Mouse (Mus musculus) liver, postnatal 0 days (tissue): Measurements from ENCODE around the gene Prkch. TPM values are rescaled to one million over a fixed set of nuclear protein-coding genes. Genes with fewer than 3 reads are reported as not detected.
A peak's percentile ranks its signal among the peaks of the same experiment; 100 is the strongest.

Experiments
- ATAC-seq: fragments of 200-750 bp; cut with Nextera tagmentation; 2 replicates; pipeline ENCODE4 v1.8.0; 2017; ENCODE audit warnings: mild to moderate bottlenecking, moderate library complexity
- DNase-seq: peaks from one replicate; pipeline ENCODE4 v3.0.0-alpha.2; 2016
- H3K27ac ChIP-seq: fragments of 300-500 bp; sonication (generic); 2 replicates; pipeline ENCODE4 v1.5.1; 2014; ENCODE audit warnings: antibody characterized with exemption, moderate library complexity, mild to moderate bottlenecking, low read depth
- H3K27me3 ChIP-seq: fragments of 300-500 bp; sonication (generic); 2 replicates; pipeline ENCODE4 v1.6.1; 2014; ENCODE audit warnings: low read length, control low read depth, mixed read lengths; ENCODE audit not compliant: insufficient read depth
- H3K36me3 ChIP-seq: fragments of 300-500 bp; sonication (generic); replicated peaks from 2 replicates; pipeline ENCODE4 v1.6.1; 2014; ENCODE audit warnings: mild to moderate bottlenecking, control low read depth, low read length, moderate library complexity, mixed read lengths; ENCODE audit not compliant: insufficient read depth
- H3K4me1 ChIP-seq: fragments of 300-500 bp; sonication (generic); 2 replicates; pipeline ENCODE4 v1.6.1; 2014; ENCODE audit warnings: antibody characterized with exemption, mild to moderate bottlenecking, control low read depth; ENCODE audit not compliant: insufficient read depth
- H3K4me2 ChIP-seq: fragments of 300-500 bp; sonication (generic); 2 replicates; pipeline ENCODE4 v1.6.1; 2014; ENCODE audit warnings: low read depth, mild to moderate bottlenecking, low read length, moderate library complexity, mixed read lengths
- H3K4me3 ChIP-seq: fragments of 300-500 bp; sonication (generic); 2 replicates; pipeline ENCODE4 v1.5.1; 2014; ENCODE audit warnings: low read depth, low read length
- H3K9ac ChIP-seq: fragments of 300-500 bp; sonication (generic); replicated peaks from 2 replicates; pipeline ENCODE4 v1.6.1; 2014; ENCODE audit warnings: mild to moderate bottlenecking, moderate library complexity
- H3K9me3 ChIP-seq: fragments of 300-500 bp; sonication (generic); 2 replicates; pipeline ENCODE4 v1.6.1; 2016; ENCODE audit warnings: mild to moderate bottlenecking, control low read depth, low read length, mixed read lengths
- CTCF ChIP-seq: sonication (generic); IDR thresholded peaks from 2 replicates; pipeline ENCODE4 v1.5.1; 2016; ENCODE audit warnings: antibody characterized with exemption, low read depth
- EP300 ChIP-seq: IDR thresholded peaks from 2 replicates; pipeline ENCODE4 v1.6.1; 2016; ENCODE audit warnings: antibody characterized with exemption, low read depth, mild to moderate bottlenecking
- WGBS: fragments of 180-500 bp; shearing (Covaris S2); extraction: QIAGEN DNeasy Blood & Tissue Kit; methylation state at CpG from one replicate; pipeline ENCODE4 v1.1.7; 2014; ENCODE audit not compliant: insufficient replicate concordance; 5-methylcytosine and 5-hydroxymethylcytosine counted together
- polyA plus RNA-seq: library from polyadenylated mRNA; unstranded; fragments of >200 nt; fragmentation: Nextera tagmentation; extraction: Ambion mirVana; gene quantifications from 2 replicates; pipeline ENCODE4 v1.2.1, GENCODE M21; 2015

Gene Prkch
- polyA plus RNA-seq, 1 experiment from 2014 or later = 2.3 TPM

DNA sequence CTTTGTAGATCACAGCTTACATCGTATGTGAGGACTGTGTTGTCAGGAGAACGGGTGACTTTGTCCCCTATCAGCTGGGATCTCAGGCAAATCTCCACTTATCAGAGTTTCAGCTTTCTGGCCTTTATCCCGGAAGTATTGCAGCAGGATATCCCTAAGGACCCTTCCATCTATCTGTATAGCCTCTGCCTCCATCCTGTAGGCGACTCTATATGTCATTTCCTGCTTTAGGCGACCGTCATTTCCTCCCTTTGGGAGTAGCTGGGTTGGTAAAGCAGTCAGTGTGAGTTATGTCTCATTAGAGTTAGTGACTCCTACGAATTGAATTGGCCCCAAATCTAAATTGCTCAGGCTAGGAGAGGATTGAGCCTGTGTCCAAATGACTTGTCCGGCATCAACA lies 10.6 kb downstream of the Prkch start:
- no peaks in the 10 kb centered on the region for H3K36me3 ChIP-seq
- no peak overlapping the region for H3K27ac ChIP-seq
- no peak for DNase-seq
- 48% methylated on average over 8 of the region's 8 CpGs for WGBS
- no peak overlapping the region for H3K9ac ChIP-seq
- TF ChIP-seq EP300 = no peak
- H3K4me1 ChIP-seq = 0 out of 2 replicates have a peak, but pooled peaks cover 3% of the 10 kb centered on the region
- no peaks in the 10 kb centered on the region for H3K9me3 ChIP-seq
- H3K4me3 ChIP-seq = no peak overlapping the region
- H3K4me2 ChIP-seq = no peak overlapping the region
- no peaks in the 10 kb centered on the region for H3K27me3 ChIP-seq
- no peak for ATAC-seq

DNA sequence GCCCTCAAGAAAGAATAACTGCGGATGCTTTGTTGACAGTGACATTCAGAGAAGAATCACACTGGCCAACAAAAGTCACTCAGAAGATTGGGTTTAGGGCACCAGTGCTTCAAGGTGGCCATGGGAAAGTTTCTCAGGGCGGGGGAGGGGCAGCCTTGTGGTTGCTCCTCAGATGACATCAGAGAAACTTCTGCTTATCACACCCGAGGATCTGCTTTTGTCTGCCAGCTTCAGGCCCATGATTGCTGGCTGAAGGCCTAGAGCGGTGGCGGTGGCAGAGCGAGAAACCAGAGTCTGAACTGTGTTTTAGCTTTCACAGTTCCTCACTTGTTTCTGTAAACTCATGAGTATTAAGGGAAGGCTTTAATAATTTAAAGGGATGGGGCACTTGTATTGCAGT lies 13.6 kb downstream of the Prkch start:
- TF ChIP-seq CTCF = no peak
- no peak for TF ChIP-seq EP300
- ATAC-seq = no peak
- Histone ChIP-seq H3K27ac (no peak overlapping the region), H3K9ac (no peak overlapping the region), H3K9me3 (no peaks in the 10 kb centered on the region), H3K36me3 (no peaks in the 10 kb centered on the region), H3K4me2 (no peak overlapping the region), H3K27me3 (no peaks in the 10 kb centered on the region), H3K4me1 (0 out of 2 replicates have a peak, but pooled peaks cover 3% of the 10 kb centered on the region), H3K4me3 (no peak overlapping the region)
- 31% methylated on average over 6 of the region's 6 CpGs for WGBS
- peak; percentile 44 for DNase-seq

- DNase-seq = no peak
- Histone ChIP-seq H3K27me3 (no peaks in the 10 kb centered on the region), H3K4me1 (no peaks in the 10 kb centered on the region), H3K36me3 (no peaks in the 10 kb centered on the region), H3K4me2 (no peak overlapping the region), H3K27ac (no peak overlapping the region), H3K9me3 (no peaks in the 10 kb centered on the region), H3K9ac (no peak overlapping the region), H3K4me3 (no peak overlapping the region)
- TF ChIP-seq EP300 = no peak
- no peak for TF ChIP-seq CTCF
- 65% methylated on average over 4 of the region's 4 CpGs for WGBS
- ATAC-seq = no peak
These were observed 15.9 kb downstream of the Prkch start for GRCm38 (mm10) chr12:73600457-73600856.

GRCm38 (mm10) chr12:73602974-73603373 lies 18.4 kb downstream of the Prkch start:
- H3K4me3 ChIP-seq = no peak overlapping the region
- ATAC-seq (no peak), DNase-seq (no peak)
- H3K27ac ChIP-seq = no peak overlapping the region
- no peaks in the 10 kb centered on the region for H3K9me3 ChIP-seq
- no peak for TF ChIP-seq CTCF
- no peak for TF ChIP-seq EP300
- no peaks in the 10 kb centered on the region for H3K27me3 ChIP-seq
- 74% methylated on average over 7 of the region's 7 CpGs for WGBS
- H3K36me3 ChIP-seq = no peaks in the 10 kb centered on the region
- no peak overlapping the region for H3K9ac ChIP-seq
- H3K4me2 ChIP-seq = no peak overlapping the region
- H3K4me1 ChIP-seq = no peaks in the 10 kb centered on the region

GRCm38 (mm10) chr12:73603653-73604052 lies 19.1 kb downstream of the Prkch start:
- TF ChIP-seq CTCF = no peak
- no peak for TF ChIP-seq EP300

GRCm38 (mm10) chr12:73604762-73605161 lies 20.2 kb downstream of the Prkch start:
- no peak for TF ChIP-seq CTCF
- TF ChIP-seq EP300 = no peak
- H3K9me3 ChIP-seq = no peaks in the 10 kb centered on the region
- no peak overlapping the region for H3K9ac ChIP-seq
- DNase-seq (no peak), ATAC-seq (no peak)
- H3K4me3 ChIP-seq = no peak overlapping the region
- WGBS = 57% methylated on average over 12 of the region's 12 CpGs
- H3K36me3 ChIP-seq = no peaks in the 10 kb centered on the region
- no peaks in the 10 kb centered on the region for H3K4me1 ChIP-seq
- H3K27ac ChIP-seq = no peak overlapping the region
- H3K4me2 ChIP-seq = no peak overlapping the region
- no peaks in the 10 kb centered on the region for H3K27me3 ChIP-seq

More at GRCm38 (mm10) chr12:73603653-73604052, 19.1 kb downstream of the Prkch start:
- 61% methylated on average over 6 of the region's 6 CpGs for WGBS
- DNase-seq (no peak), ATAC-seq (no peak)
- no peaks in the 10 kb centered on the region for H3K27me3 ChIP-seq
- no peak overlapping the region for H3K9ac ChIP-seq
- H3K4me2 ChIP-seq = no peak overlapping the region
- H3K27ac ChIP-seq = no peak overlapping the region
- no peaks in the 10 kb centered on the region for H3K36me3 ChIP-seq
- H3K4me3 ChIP-seq = no peak overlapping the region
- no peaks in the 10 kb centered on the region for H3K4me1 ChIP-seq
- no peaks in the 10 kb centered on the region for H3K9me3 ChIP-seq

- ATAC-seq = no peak
- no peaks in the 10 kb centered on the region for H3K27me3 ChIP-seq
- no peak overlapping the region for H3K9ac ChIP-seq
- H3K4me3 ChIP-seq = no peak overlapping the region
- H3K36me3 ChIP-seq = no peaks in the 10 kb centered on the region
- no peak for DNase-seq
- H3K4me1 ChIP-seq = no peaks in the 10 kb centered on the region
- no peaks in the 10 kb centered on the region for H3K9me3 ChIP-seq
- 49% methylated on average over 4 of the region's 4 CpGs for WGBS
- TF ChIP-seq CTCF (no peak), EP300 (no peak)
- H3K4me2 ChIP-seq = no peak overlapping the region
- H3K27ac ChIP-seq = no peak overlapping the region
These were observed 20.6 kb downstream of the Prkch start for GRCm38 (mm10) chr12:73605174-73605573.
